Mouse (Mus musculus): ENCODE results near the gene Ccdc190.

Ccdc190 gene

GRCm38 (mm10) chr1:169932122-169932746, 3.8 kb downstream of the Ccdc190 start:
- DNase-seq (ENCODE audit: low read depth) = no peak

- peak; percentile 40 for DNase-seq (ENCODE audit: low read depth)
Measured at GRCm38 (mm10) chr1:169934005-169934725, 5.7 kb downstream of the Ccdc190 start.

GRCm38 (mm10) chr1:169939345-169939744, 10.9 kb downstream of the Ccdc190 start:
- DNase-seq (ENCODE audit: low read depth) = no peak

- no peak for DNase-seq (ENCODE audit: low read depth)
Measured at GRCm38 (mm10) chr1:169946004-169946403, 17.6 kb downstream of the Ccdc190 start.

- no peak for DNase-seq (ENCODE audit: low read depth)
Measured at GRCm38 (mm10) chr1:169947654-169948053, 19.2 kb downstream of the Ccdc190 start.

- no peak for DNase-seq (ENCODE audit: low read depth)
Measured at GRCm38 (mm10) chr1:169948280-169948679, 19.8 kb downstream of the Ccdc190 start.

- DNase-seq (ENCODE audit: low read depth) = no peak
Measured at GRCm38 (mm10) chr1:169948866-169949265, 20.4 kb downstream of the Ccdc190 start.

- no peak for DNase-seq (ENCODE audit: low read depth)
Measured at GRCm38 (mm10) chr1:169949981-169950380, 21.5 kb downstream of the Ccdc190 start.

GRCm38 (mm10) chr1:169950651-169951050, 22.2 kb downstream of the Ccdc190 start:
- DNase-seq (ENCODE audit: low read depth) = no peak

GRCm38 (mm10) chr1:169951561-169951960, 23.1 kb downstream of the Ccdc190 start:
- no peak for DNase-seq (ENCODE audit: low read depth)

GRCm38 (mm10) chr1:169952636-169953035, 24.2 kb downstream of the Ccdc190 start:
- DNase-seq (ENCODE audit: low read depth) = no peak

- no peak for DNase-seq (ENCODE audit: low read depth)
Measured at GRCm38 (mm10) chr1:169953106-169953505, 24.7 kb downstream of the Ccdc190 start.

- DNase-seq (ENCODE audit: low read depth) = peak; percentile 97
Measured at GRCm38 (mm10) chr1:169968792-169969515, 40.5 kb downstream of the Ccdc190 start, which contains the start of gene Hsd17b7. TSS of gene Hsd17b7 (minus strand) at chr1:169969241.

GRCm38 (mm10) chr1:169969516-169969886, 41.1 kb downstream of the Ccdc190 start:
- no peak for DNase-seq (ENCODE audit: low read depth)

- DNase-seq (ENCODE audit: low read depth) = no peak
Measured at GRCm38 (mm10) chr1:169970936-169971335, 42.5 kb downstream of the Ccdc190 start.

- no peak for DNase-seq (ENCODE audit: low read depth)
Measured at GRCm38 (mm10) chr1:169971998-169972397, 43.5 kb downstream of the Ccdc190 start.

- no peak for DNase-seq (ENCODE audit: low read depth)
Measured at GRCm38 (mm10) chr1:169977621-169978020, 49.2 kb downstream of the Ccdc190 start.

Data from fibroblast of lung, adult 2 months (primary cell).